Mouse (Mus musculus) erythroblast, adult 5-6 weeks (primary cell): ENCODE measurements around the gene Xpnpep1. TPM values are rescaled to one million over a fixed set of nuclear protein-coding genes. Genes with fewer than 3 reads are reported as not detected.

ENCODE experiments used
- ATAC-seq: replicated peaks from 2 replicates; pipeline ENCODE4 v1.8.0; 2016; ENCODE audit warnings: moderate number of reproducible peaks, mild to moderate bottlenecking, moderate TSS enrichment, inconsistent platforms; ENCODE audit not compliant: poor library complexity, low FRiP score, severe bottlenecking
- total RNA-seq, 2 experiments: library from RNA; stranded (forward) in 1 of 2; stranded (reverse) in 1 of 2; fragments of 150-400 nt in 1 of 2; fragments of 200-764, 138-1000 nt in 1 of 2; gene quantifications; 2 replicates each; pipeline versions ENCODE4 v1.2.3 to v1.2.4; 2015 to 2017; ENCODE audit warnings: low replicate concordance in 2 of 2

Gene Xpnpep1
- total RNA-seq (2015; ENCODE audit: low replicate concordance): 17.1 and 32.0 TPM in 2 replicates
- 21.7 and 28.4 TPM in 2 replicates for total RNA-seq (2017; ENCODE audit: low replicate concordance)

DNA sequence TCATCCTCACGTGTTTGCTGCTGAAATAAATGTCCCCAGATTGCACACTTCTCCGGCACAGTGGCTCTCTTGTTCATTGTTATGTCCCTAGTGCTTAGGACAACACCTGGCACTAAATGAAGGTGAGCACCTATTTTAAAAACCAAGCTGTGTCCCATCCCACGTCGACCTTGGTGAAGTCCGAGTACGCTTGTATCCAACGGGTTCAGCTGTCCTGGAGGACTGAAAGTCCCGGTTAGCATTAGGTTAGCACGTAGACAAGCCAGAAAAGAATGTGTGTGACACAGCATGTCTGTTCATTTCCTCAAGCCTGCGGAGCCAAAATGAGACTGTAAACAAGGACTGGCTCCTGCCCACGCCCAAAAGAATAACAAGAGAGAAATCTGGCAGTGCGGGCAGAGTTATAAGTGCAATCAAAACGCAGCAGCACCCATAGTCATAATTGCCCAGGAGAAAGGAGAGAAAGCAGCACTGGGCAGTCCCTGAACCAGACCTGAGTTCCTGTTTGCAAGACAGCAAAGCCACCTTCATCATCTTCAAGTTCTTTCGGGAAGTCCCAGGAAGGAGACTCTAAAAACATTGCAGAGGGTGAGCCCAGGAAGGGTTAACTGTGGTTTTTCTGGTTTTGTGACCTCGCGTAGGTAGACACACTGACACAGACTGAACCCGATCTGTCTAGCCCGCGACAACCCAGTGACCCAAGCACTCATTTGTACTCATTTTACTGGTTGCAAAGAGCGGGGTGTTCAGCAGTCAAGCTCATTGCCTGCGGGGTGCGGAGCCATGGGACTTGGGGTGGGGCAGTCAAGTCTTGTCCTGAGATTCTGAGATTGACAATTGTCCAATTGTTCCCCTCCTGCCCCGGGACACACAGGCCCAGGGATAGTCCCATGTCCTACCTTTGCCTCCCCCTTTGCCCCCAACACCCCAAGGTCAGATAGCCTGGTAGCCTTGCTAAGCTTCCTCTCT is at the start of gene Xpnpep1:
Gene Xpnpep1 (minus strand): TSS at position 51 of the 969 bp plus-strand sequence.
- no peak for ATAC-seq

DNA sequence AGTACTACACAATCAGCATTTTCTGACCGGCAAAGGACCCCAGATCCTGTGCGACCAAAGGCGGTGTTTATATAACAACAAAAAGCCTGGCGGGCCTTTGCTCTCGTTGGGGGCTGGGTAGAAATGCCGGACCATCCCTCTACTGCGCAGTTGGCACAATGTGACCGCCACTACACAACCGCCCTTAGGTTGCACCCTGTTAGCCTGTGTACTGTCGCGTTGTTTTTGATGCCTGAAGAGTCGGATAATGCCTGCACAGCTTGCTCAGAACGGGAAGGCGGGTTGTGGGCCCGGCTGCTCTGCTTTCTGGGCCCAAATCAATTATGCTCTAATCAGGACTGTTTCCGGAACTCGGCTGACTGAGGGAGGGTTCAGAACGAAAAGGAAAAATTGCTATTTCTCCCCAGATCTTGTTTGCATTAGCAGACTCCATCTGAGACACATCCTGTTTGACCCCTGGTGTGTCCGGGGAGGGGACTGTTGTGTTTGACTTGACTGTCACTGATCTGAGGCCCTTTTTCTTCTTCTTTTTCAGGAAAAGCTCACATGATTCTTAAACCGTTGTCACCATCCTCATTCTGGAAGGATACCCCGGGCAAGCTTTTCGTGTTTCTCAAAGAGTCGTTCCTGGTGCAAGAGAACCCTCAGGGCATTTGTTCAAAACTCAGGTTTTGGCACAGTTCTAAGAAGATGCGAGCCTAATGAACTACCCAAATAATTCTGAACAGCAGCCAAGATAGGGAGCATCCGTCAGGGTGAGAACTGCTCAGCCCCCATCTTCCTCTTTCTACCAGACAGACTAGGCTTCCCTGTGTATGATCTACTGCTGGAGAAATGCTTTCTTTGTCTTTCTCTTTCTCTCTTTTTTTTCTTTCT is 47.5 kb upstream of the Xpnpep1 start:
- no peak for ATAC-seq

DNA sequence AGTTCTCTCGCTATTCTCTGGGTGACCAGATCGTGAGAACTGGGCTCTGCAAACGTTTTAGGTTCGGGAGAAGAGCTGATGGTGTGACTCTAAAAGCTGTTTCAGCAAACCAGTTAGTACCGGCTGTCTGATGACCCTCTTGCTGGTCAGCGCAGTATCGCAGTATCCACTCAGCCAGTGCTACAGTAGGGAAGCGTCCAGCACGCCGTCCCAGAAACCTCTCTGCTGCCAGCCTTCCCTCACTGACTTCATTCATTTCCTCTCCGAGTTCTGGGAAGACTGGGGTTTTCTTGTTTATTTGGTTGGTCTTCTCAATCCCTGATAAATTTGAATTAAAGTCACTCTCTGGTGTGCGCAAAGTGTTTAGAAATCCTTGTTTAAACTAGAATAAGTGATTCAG is 46.8 kb upstream of the Xpnpep1 start:
- no peak for ATAC-seq

DNA sequence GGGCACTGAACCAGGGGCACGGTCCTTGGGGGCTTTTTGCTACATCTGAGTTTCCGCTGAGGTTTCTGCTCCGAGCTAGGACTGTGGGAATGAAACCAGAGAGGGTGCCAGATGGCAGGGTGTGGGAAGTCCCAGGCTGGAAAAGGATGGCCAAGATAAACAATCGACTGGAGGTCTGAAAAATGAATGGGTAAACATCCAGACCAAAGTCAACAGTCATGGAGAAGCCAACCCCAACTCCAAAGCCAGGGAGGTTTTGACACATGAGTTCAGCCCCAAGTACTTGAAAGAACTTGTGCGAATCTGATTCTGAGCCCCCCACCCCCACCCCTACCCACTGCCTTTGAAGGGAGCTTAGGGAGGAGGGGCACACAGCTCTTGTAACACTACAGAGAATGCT is 44.7 kb upstream of the Xpnpep1 start:
- no peak for ATAC-seq

DNA sequence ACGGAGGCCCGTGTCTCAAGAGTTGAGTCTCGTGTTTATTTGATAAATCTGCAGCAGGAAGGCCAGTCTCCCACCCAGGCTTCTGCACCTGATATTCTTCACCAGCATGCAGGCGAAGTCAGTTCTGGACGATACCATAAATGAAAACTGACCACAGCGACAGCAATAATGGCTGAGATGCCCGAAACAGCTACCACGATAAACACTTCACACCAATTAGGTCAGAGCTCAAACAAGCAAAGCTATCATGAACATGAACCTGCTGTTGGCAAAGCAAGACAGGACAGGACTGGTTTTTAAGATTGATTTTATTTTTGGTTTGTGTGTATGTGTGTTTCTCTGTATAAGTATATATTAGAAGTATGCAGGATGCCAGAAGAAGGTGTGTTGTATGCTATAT is 42.8 kb upstream of the Xpnpep1 start:
- ATAC-seq: no peak

DNA sequence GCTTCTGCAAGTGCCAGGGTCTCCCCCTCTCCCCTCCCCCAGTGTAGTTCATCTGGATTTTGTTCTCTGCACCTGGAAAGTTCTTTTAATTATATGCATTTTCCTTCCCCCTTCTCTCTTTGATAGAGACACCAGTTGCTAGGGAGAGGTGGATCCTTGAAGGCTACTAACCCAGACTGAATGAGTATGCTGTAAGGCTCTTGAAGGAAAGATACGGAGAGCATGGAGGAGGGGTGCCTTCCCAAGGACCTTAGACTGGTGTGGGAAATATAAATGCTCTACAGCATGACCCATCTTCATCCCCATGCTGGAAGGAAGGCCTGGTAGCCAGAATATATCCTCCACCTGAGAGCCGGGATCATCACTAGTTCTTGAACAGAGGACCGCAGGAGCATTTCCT is 41.3 kb upstream of the Xpnpep1 start:
- no peak for ATAC-seq

DNA sequence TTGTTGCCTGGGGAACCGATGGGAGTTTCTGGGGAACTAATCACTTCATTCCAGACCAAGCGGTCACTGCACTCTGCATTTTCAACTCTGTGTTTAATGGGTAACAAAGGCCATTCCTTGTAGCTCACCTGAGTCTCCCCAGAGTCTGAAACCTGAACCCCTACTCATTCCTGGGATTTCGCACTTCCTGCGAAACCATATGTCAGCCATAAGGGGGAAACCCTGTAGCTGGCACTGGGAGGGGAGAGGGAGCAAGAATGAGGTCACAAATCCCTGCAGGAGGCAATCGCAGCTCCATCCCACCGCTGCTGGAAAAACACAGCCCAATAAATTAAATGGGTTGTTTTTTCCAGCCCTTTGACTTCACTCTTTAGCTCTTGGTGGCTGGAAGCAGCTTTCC is 40.9 kb upstream of the Xpnpep1 start:
- ATAC-seq: no peak

DNA sequence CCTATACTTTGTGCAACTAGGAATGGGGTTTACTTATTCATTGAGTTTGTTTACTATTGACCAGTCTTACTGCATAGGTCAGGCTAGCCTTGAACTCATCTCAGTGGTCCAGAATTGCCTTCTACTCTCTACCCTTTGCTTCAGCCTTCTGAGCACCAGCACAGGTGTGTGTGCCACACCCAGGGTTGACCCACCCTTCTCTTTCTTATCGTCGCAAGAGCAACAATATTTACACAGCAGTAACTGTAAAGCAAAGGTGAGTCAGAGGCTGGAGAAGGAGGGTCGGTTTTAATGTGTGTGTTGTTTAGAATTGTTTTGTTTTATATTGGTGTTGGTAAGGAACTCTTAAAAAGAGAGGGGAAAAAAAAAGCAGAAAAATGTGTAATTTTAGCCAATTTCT is 40.5 kb upstream of the Xpnpep1 start:
- no peak for ATAC-seq

DNA sequence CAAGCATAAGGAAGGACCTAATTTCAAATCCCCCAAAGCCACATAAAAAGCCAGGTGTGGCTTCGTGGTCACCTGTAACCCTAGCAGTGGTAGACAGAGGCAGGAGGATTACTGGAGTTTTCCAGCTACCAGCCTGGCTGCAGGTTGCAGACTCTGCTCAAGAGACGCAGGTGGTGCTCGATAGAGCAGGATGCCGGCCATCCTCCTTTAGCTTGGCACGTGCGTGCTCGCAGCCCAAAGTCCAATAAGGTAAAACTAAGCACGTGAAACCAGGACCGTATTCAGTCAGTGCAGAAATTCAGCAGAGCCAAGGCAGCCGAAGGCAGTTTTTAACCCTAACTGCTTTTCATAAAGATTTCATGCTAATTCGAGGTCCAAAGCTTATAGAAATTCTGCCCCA is 40.0 kb upstream of the Xpnpep1 start:
- ATAC-seq: no peak

DNA sequence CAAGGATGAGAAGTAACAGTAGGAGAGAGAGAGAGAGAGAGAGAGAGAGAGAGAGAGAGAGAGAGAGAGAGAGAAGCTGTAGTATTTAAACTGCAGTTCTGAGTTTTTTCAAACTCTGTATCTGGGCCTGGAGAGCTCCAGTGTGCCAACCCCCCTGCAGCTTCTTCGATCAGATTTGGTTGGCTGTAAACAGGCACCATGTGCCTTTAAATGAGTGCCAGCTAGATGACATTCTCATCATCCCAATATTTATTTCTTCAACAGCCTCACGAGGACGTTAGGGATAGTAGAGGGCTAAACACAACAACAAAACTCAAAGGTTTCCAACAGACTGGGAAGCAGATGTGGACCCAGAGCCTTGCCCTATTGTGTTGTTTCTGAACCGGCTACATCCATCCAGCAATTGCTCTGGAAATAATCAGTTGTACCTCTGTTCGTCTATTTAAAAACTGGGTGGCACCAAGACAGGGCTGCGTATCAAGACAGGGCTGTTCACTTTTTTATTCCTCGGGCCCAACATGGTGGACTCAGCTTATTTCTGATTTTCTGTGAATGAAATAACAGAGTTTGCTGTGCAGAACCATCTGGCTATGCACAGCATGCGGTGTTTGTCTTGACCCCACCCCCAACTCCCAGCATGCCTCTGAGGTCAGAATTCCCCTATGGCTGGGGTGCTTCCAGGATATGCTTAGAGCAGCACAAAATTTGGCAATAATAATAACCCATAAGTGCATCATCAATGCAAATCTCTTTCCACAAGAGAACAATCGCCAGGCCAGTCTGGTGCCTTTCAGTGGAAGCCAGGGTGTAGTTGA is 38.5 kb upstream of the Xpnpep1 start:
- ATAC-seq: no peak

DNA sequence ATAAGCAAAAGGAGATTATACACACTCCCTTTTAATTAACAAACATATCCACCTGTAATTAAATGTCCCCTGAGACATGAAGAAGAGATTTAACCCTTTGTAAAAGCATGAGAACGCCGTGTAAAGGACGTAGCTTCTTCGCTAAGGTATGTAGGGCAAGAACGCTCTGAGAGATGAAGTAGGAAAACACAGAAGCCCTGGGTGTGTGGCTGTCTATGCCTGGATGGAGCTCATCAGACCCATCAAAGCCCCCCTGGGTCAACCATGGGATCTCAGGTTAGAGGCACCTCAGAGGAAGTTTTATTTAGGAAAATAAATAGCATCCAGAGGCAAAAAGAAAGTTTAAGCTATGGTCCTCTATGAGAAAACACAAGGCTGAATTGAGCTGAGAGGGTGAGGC is 37.3 kb upstream of the Xpnpep1 start:
- no peak for ATAC-seq

DNA sequence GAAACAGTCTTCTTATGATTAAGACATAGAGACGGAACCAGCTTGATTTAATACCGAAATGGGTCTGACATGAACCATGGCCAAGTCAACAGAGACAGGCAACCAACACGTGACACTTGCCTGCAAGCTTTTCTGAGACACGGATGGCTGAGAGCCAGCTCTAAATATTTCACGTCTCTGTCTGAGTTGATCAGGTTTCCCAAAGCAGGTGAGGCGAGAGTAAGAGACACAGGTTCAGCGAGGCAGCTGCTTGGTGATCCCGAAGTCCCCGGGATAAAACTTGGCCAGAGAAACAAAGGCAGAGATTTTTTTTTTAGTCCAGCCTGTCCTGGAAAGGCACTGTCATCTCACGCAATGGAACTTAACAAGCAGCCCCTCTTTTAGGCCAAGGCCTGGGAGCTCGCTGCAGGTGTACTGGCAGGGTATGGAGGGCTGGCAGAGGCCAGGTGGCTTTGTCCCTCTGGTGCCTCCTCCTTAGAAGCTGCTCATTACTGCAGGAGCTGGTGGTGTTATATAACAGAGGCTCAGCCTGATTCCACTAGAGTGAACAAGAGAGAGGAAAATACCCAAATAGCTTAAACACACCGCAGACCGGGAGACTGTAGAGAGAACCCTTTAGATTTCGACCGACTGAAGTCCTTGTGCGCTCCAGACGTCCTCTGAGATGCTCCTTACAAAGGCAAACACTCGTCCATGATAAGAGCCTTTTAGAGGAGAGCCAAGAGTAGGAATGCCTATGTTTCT is 36.4 kb upstream of the Xpnpep1 start:
- ATAC-seq: no peak

DNA sequence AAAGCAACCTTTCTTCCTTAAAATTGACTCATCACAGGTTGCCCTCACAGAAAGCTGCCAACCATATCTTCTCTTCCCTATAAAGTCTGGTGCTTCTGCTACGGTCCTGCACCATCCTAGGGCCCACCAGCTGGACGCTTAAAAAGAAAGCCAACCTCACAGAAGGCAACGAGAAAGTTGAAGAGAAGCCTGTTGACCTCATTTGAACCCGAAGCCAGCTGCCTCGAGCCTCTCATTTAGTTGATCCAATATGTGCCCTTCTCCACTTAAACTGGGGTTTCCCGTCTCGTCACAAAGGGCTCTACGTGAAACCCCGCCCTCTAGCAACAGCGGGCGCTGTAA is 35.9 kb upstream of the Xpnpep1 start:
- no peak for ATAC-seq

DNA sequence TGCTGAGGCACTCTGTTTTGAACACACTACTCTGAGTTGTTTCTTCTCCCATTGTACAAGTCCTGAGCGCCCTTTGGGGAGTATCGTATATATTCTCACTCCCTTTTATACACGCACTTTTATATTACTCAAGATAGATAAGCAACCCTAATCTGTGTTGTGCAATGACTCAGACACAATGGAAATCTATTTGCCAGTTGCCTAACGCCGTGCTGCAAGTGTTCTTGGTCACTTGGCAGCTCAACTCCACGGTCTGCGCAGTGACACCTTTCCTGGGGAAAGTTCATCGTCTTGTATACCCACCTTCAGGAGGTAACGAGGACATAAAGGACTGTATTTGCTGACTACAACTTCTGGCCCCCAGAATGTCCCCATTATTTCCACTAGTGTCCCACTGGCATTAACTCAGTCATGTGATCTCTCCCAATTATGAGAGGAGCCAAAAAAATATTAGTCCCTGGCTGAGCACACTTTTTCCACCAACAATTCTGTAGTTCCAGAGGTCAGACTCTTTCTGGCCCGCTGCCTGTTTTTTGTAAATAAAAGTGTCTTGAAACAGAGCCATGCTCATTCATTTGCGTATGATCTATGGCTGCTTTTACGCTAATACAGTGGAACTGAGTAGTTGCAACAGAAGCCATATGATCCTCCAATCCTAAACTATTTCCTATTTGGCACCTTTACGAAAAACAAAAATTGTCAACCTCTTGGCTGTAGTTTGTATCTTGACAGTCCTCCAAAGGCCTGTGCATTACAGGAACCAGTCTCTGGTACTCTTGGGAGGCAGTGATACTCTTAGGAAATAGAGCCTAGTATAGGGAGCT is 35.1 kb upstream of the Xpnpep1 start:
- no peak for ATAC-seq

DNA sequence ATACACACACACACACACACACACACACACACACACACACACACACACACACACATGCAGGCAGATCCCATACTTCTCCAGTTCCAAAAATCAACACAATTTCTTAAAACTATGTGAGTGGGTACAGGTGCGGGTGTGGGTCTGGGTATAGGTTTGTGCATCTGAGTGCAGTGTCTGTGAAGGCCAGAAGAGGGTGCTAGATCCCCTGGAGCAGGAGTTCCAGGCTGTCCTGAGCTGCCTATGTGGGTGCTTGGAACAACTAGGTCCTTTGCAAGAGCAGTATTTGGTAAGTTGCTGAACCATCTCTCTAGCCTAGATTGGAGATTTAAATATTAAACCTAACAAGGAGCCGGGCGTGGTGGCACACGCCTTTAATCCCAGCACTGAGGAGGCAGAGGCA is 33.5 kb upstream of the Xpnpep1 start:
- peak; percentile 61; the same call in 1 of the 2 replicates for ATAC-seq

DNA sequence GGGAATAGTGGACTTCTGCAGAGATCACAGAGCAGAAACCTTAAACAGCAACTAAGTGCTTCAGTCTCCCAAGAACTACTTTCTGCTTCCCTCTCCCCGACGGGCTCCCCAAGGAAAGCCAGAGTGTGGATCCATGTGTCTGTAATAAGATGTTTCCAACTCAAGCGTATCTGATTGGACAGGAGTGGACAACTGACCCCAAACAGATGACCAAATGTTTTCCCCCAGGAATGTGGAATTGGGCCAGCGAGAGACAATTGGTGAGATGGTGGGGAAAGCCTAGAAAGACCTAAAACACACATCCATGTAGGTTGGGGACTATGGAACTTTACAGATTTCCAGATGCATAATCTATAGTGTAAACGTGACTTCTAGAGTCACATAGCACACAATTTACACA is 32.4 kb upstream of the Xpnpep1 start:
- ATAC-seq: no peak

DNA sequence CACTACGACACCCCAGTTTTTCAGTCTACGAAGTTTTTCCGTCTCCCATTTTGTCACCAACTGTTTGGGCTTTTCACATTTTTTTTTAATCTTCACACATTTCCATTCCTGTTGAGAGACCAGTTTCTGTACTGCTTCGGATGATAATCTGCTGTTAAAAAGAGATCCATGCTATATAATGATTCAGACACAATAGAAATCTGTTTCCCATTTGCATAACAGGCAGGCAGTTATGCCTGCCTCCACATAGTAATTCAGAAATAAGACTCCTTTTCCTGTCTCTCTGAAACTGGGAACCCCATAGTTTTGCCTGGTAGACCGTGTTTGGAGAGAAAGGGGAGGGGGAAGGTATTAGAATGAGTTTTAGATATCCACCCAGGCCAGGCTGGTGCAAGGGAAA is 31.6 kb upstream of the Xpnpep1 start:
- no peak for ATAC-seq

DNA sequence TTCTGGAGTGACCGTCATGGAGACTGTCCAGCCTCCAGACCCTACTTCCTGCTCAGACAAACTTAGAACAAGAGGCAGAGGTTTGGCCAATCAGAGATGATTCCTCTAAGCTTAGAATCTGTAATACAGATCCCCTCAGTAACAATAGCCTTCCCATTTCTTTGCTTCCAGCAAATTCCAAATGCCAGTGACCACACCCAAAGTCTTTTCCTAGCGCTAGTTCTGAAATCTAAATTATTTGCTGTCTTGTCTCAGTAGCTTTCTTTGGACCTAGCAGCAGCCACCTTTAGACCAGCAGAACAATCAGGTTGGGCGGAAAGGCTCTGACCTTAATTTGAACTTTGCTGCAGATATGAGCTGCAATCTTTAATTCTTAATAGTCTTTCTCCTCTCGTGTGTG is 30.9 kb upstream of the Xpnpep1 start:
- no peak for ATAC-seq
